Mouse (Mus musculus): ENCODE results near the gene Dync1li1.
A peak's percentile ranks its signal among the peaks of the same experiment; 100 is the strongest.
"Not testable (repeated sequence)": the region's sequence is repeated elsewhere in the genome, so short reads cannot be mapped to it uniquely, and the experiment has no call there.

The Dync1li1 gene

DNA sequence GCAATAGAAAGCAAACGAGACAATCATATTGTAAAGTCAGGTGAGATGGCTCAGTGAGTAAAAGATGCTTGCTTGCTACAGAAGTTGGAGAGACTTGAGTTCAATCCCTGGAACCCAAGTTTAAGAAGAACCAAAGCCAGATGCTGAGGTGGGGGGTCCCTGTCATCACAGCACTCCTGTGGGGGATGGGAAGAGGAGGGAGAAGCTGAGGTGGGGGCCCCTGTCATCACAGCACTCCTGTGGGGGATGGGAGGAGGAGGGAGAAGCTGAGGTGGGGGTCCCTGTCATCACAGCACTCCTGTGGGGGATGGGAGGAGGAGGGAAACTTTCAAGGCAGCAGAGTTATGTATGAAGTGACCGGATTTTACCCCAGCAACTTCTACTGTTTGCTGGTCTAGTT is 15.0 kb upstream of the Dync1li1 start:
- no peak for DNase-seq (ENCODE audit: low spot score)

DNA sequence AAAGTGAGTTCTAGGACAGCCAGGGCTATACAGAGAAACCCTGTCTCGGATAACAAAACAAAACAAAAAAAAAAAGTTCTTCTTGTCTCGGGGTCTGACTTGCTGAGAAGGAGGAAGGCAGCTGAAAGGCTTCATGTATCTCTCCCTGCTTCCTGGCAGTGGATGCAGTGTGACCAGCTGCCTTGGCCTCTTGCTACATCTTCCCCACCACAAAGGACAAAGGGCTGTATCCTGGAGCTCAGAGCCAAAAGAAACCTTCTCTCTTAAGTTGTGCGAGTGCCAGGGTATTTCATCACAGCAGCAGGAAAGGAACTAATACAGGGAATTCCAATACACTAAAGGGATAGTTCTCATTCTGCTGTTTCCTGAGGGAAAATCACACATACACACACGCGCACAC is 10.0 kb upstream of the Dync1li1 start:
- no peak for DNase-seq (ENCODE audit: low spot score)

DNA sequence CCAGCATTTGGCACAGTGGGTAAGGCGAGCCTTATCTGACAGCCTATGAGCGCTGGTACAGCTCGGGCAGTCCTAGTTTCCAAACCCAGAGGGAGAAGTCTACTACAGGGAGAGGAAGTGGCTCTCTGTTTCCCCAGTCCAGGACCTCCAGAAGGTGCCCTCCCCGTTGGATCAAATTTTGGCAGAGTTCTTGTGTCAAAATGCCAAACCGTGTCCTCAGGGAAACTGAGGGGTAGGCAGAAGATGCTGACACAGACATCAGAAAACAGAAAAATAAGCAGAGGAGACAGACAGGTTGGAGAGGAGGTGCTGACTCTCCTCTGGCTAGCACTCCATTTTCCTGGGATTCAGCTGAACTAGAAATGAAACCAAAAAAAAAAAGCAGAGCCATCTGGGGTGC is 8.6 kb upstream of the Dync1li1 start:
- DNase-seq (ENCODE audit: low spot score): no peak

DNA sequence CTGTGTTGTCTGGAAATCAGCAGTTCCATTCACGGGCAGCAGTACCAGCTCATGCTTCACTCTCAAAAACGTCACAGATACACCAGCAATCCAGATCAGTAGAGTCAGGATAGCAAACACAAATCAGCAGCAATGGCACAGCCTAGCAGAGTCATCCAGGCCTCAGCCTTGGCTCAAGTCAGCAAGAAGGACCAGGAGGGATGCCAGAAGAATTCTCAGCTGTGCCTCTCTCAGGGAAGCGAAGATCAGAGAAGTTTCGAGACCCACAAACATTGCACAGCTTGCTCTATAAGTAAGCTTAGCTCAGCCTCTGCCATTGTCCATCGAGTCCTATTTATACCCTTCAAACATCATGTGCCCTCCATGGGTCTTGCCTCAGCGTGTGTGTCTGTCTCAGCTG is 8.1 kb upstream of the Dync1li1 start:
- DNase-seq (ENCODE audit: low spot score): no peak

DNA sequence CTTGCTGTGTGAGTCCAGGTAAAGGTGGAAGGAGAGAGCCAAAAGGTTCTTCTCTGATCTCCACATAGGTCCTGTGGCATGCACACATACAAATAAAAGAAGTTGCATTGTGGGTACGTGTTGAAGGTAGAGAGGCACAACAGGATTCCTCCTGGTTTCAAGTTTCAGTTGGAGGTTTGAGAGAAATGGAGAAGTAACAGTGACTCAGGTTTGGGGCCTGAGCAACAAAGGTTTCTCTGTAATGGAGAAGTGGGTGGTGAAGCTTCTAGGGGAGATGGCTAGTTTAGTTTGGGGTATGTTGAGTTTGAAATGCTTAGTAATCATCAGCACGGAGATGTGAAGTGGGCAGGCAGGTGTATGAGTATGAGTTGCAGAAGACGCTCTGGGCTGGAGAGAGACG is 6.4 kb upstream of the Dync1li1 start:
- no peak for DNase-seq (ENCODE audit: low spot score)

DNA sequence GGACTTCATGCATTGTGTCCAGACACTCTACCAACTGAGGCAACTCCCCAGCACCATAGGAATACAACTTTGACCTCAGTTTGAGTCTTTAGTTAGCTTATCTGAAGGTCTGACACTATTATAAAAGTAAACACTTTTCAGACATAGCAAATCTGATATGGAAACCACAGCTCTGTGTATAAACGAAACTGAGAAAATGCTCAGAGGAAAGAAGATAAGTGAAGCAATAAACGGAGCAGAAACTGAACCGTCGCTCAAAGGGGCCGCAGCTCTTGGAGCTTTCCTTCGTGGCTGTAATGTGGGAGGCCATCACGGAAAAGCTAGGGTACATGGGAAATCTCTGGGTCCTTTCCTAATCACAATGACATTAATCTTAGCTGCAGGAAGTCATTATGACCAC is 2.3 kb upstream of the Dync1li1 start:
- DNase-seq (ENCODE audit: low spot score): no peak

DNA sequence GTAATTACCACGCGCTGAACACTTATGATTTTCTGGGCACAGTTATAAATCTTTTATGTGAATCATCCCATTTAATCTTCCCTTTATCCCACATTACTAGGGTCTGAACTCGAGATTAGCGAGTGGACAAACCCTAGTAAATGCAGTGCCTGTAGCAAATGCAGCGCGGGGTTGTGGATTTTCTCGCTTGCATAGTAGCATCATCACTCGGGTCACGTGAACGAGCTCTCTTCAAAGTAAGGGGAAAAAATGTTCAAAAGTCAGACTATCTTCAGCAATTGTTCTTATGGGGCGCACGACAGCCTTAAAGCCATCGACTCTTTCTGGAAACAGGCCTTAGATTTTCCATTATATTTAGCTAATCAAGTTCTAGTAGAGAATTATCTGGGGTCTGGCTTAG is 951 bp upstream of the Dync1li1 start:
- DNase-seq (ENCODE audit: low spot score): no peak

DNA sequence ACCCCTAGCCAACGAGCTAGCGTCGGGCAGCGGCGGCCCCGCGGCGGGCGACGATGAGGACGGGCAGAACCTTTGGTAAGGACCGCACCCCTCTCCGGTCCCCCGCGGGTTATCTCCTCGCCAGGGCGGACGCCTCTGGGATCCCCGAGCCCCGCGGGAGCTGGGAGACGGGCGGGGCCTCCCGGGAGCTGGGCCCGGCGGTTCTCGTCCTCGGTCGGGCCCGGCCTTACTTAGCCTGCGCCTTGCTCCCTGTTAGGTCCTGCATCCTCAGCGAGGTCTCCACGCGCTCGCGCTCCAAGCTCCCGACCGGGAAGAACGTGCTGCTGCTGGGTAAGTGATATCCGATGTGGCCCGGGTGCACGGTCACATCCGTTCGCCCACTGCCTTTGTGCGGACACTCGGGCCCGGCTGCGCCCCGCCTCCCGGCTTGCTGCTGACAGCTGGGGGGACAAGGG is 390 bp downstream of the Dync1li1 start:
- DNase-seq (ENCODE audit: low spot score): no peak

DNA sequence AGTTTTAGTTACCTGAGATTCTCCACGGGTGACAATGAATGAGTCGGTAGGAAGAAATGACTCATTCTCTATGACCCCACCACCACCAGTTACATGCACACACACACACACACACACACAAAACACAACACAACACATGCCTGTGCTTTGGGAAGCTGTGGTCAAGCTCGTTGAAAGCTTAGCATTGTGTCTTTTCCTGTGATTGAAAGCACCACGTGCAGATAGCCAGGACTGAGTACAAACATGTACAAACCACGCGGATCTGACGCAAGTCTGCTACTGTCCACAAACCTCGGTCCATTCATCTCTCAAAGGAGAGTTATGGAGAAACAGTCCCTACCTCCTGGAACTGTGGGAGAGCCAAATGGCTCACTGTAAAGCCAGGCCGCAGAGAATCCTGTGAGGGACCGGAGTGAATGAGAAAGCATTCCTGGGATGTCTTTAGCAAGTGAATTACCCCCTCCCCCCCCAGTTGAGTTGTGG is 1.6 kb downstream of the Dync1li1 start:
- peak; percentile 54 for DNase-seq (ENCODE audit: low spot score)

DNA sequence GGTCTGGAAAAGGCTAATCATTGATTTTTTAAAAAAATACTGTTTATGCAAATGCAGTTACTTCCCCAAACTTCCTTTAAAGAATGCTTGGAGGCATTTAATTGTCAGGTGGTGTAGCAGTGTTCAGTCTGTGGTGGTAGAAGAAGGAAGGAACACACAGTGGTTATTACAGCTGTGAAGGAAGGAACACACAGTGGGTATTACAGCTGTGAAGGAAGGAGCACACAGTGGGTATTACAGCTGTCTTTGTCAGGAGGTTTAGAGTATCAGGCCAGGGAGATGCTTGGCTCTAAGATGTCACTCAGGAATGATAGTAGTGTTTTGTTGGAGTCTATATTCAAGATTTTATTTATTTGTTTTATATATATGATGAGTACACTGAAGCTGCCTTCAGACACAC is 2.5 kb downstream of the Dync1li1 start:
- no peak for DNase-seq (ENCODE audit: low spot score)

DNA sequence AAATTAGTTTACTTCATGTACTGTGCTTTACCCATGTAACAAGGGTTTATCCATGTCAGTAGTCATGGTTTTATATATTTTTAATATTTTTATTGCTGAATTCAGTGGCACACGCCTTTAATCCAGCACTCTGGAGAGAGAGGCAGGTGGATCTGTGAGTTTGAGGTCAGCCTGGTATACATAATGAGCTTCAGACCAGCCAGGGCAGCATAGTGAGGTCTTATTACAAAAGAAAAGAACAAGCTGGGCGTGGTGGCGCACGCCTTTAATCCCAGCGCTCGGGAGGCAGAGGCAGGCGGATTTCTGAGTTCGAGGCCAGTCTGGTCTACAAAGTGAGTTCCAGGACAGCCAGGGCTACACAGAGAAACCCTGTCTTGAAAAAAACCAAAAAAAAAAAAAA is 7.1 kb downstream of the Dync1li1 start:
- not testable (repeated sequence) for DNase-seq (ENCODE audit: low spot score)

DNA sequence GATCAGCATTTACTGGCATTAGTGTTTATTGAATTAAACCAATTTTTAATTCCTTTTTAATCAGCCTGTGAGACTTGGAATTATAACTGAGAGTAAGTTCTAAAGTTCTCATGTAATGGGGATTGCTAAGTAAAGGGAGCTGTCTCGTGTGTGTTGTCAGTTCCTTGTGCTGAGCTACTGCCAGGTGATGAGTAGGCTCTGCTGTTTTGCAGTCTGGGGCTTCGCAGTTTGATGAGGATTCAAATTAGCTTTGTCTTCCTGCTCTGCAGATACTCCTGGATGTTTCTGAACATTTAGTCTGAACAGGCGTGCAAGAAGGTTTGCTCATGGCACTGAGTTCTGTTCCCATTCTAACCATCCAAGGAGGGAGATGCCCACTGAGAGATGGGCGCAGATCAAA is 8.5 kb downstream of the Dync1li1 start:
- DNase-seq (ENCODE audit: low spot score): no peak

DNA sequence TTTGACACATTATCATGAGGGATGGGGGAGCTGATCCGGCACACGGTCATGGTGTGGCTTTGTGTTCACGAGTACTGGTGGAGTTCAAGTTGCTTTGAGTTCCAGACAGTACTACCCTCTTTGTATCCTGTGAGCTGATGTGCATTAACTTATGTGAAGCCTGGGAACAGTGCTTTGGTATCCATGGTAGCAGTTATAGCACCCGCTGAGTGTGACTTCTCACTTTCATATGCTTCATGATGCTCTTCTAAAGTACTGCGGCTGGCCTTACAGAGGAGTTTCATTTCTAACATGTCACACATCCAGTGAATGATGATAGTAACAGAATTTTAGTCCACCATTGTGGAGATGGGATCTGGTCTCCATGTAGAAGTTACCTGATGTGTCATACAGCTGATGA is 9.3 kb downstream of the Dync1li1 start:
- no peak for DNase-seq (ENCODE audit: low spot score)

DNA sequence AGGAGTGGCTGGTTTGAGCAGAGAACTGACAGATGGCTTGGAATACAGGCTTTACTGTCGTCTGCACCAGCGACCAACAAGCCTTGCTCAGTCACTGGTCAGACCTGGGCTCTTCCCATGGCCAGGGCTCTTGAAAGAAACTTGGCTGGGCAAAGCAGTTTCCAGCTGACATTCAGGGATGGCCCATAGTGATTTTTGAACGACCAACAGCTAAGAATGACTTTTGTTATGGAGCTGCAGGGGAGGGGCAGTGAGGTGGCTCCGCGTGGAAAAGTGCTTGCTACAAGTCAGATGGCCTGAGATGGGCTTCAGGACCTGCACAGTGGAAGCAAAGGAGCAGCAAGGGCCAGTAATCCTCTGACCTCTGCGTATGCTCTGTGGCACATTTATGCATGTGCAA is 10.7 kb downstream of the Dync1li1 start:
- DNase-seq (ENCODE audit: low spot score): no peak

DNA sequence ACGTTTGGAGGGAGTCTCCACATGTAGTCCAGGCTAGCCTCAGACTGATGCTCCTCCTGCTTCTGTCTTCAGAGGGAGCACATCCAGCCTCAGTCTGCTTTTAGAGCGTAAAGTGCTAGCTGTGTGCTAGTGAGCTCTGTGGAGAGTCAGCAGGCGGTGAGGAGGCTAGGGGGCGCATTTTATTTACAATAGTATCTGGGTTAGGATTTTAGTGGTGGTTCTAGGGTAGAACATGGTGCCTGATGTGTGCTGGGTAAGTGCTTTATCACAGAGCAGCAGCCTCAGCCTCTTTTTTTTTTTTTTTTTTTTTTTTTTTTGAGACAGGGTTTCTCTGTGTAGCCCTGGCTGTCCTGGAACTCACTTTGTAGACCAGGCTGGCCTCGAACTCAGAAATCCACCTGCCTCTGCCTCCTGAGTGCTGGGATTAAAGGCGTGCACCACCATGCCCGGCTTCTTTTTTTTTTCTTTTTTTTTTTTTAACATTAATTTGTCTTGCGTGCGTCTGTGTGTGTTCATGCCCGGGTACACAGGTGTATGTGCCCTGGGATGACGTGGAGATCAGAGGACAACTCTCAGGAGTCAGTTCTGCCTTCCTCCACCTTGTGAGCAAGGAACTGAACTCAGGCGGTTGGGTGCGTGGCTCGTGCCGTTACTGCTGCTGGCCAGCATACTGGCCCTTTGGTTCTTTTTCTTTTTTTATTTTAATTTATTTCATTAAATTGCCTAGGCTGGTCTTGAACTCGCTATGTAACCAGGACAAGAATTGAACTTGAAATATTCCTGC is 11.5 kb downstream of the Dync1li1 start:
- no peak for DNase-seq (ENCODE audit: low spot score)

DNA sequence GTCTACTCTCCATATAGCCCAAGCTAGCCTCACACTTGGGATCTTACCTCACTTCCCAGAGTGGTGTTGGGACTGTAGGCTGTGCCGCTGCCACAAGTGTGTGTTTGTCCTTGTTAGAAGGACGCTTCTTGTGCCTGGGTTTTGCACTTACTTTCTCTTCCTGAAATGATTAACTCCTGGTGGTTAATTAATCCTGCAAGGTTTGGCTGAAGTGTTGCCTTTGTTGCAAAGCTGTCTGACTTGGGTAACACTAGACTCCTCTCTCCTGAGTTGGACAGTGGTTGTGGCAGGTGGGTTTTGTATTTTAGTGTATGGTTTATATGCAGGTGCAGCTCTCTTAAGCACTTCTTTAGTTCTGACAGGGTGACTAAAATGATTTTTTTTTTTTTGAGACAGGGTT is 12.4 kb downstream of the Dync1li1 start:
- DNase-seq (ENCODE audit: low spot score): peak; percentile 42

DNA sequence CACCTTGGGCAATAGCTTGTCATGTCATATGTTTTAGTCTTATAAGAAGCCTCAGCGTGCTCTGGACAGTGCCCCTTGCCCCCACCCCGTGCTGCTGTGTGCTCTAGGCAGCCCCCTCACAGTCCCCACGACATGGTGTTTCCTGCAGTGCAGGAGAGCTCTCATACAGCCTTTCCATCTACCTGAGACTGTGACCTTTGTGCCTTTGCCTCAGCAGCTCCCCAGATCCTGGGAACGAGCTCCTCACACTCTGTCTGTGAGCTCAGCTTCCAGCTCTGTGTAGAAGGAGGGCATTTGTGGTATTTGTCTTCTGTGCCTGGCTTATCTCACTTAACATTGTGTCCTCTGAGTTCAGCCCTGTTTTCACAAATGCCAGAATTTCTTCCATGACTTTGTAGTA is 13.3 kb downstream of the Dync1li1 start:
- peak; percentile 50 for DNase-seq (ENCODE audit: low spot score)

DNA sequence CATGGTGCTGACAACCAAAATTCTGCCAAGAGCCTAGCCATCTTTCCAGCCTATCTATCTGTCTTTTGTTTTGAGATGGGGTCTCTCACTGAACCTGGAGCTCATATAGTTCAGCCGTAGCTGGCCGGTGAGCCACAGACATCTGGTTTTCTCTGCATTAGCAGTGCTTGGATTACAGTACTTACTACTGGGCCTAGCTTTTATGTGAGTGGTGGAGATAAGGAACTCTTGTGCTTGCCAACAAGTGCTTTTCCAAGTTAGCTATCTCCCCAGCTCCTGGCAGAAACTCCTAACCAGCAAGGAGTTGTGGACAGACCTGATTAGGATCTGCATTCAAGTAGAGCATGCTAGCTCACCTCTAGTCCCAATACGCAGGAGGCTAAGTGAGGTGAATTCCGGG is 19.2 kb downstream of the Dync1li1 start:
- DNase-seq (ENCODE audit: low spot score): no peak

DNA sequence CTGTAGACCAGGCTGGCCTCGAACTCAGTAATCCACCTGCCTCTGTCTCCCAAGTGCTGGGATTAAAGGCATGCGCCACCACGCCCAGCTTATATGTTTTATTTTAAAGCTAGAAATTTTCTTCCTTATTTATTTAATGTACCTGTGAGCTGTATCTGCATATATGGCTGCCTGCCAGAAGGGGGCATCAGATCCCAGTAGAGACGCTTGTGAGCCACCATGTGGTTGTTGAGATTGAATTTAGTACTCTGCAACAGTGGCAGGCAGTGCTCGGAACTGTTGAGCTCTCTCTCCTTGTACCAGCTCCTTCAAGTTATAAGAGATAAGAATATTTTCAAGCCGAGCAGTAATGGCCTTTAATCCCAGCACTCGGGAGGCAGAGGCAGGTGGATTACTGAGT is 21.8 kb downstream of the Dync1li1 start:
- DNase-seq (ENCODE audit: low spot score): no peak

DNA sequence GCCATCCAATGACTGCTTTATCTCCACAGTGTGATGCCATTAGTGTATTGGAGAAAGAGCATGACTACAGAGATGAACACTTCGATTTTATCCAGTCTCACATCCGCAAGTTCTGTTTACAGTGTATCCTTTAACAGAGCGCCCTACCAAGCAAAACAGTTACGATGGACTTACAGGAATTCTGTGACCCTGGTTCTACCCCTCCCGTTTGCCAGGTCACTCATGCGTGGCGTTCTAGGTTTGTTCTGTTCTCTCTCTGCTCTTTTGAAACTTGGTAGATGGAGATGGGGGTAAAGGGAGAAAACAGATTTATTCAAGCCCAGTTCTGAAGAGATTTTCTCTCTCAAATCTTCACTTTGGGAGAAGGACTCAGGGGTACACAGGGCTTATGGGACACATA is 24.9 kb downstream of the Dync1li1 start:
- DNase-seq (ENCODE audit: low spot score): no peak

DNA sequence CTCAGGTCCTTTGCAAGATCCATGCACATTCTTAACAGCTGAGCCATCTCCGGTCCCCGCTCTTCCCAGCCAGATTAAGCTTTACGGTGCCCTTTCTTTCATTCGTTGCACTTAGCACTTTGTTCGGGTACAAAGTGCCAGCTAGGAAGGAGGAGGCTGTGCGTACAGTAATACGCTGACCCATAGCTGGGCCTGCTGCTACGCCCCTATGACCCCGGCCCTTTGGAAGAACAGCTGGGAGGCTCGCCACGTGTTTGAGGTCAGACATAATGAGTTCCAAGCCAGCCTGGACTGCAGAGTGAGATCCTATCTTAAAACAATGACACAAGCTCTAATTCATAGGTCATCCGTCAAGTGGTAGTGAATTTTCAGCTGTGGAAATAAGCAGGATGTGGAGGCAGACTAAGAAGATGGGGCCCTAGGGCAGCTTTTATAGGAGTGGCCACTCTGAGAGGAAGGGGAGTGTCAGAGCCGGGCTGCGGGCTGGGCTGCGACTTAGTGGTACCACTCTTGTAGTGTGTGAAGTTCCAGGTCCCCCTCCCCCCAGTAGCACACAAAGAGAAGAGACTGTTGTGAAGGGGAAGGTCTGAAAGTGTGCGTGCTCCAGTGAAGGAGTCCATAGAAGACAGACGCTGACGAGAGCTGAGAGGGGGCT is 28.2 kb downstream of the Dync1li1 start:
- DNase-seq (ENCODE audit: low spot score): no peak

DNA sequence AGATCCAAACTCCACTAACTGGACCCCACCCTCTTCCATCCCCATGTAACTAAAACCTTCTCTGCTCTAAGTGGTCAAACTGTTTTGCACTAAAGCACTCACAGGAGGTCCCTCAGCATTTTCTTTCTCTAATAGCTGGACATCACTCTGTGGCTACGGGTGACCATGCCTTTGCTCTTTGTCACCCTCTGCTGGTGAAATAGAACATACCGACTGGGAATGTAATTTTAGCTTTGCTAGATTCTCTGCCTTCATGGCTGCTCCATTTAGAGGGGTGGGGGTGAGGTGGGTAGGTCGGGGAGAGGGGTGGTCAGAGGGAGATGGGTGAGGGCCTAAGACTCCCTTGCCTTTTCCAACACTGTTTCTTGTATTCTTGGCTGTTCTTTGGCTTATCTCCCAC is 38.7 kb downstream of the Dync1li1 start:
- no peak for DNase-seq (ENCODE audit: low spot score)

DNA sequence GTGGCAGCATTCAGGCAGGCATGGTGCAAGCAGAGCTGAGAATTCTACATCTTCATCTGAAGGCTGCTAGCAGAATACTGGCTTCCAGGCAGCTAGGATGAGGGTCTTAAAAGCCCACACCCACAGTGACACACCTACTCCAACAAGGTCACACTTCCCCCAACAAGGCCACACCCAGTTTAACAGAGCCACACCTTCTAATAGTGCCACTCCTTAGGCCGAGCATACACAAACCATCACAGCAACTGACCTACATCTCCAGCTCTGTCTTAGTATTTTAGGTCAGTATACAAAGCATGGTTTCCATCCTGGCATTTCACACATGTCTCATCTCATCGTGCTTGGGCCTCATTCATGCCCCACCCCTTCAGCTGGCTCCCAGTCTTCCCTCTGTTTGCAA is 39.8 kb downstream of the Dync1li1 start:
- not testable (repeated sequence) for DNase-seq (ENCODE audit: low spot score)

Measured in yolk sac, embryonic 10.5 days (tissue).